Mouse (Mus musculus) CH12.LX (cell line): Measurements from ENCODE around the gene Defb22. TPM values are rescaled to one million over a fixed set of nuclear protein-coding genes. Genes with fewer than 3 reads are reported as not detected.

Source experiments
- DNase-seq: peaks from one replicate; pipeline ENCODE4 v3.0.0-alpha.2; 2013; ENCODE audit errors: extremely low read depth
- H3K27ac ChIP-seq: 2 replicates; pipeline ENCODE4 v1.5.1; 2012; ENCODE audit warnings: low read depth, mild to moderate bottlenecking, control low read depth, moderate library complexity; ENCODE audit not compliant: insufficient read depth
- H3K27me3 ChIP-seq: replicated peaks from 2 replicates; pipeline ENCODE3; 2012; ENCODE audit warnings: inconsistent platforms
- H3K36me3 ChIP-seq, 2 experiments: replicated peaks in 1 of 2; 2 replicates each; pipeline versions ENCODE3 to v1.6.1; 2012; ENCODE audit warnings: inconsistent platforms in 1 of 2, low read length in 1 of 2, mild to moderate bottlenecking in 1 of 2, mixed read lengths in 1 of 2, moderate library complexity in 1 of 2; ENCODE audit not compliant: control insufficient read depth in 1 of 2, insufficient read depth in 1 of 2
- H3K4me1 ChIP-seq, 2 experiments: 2 replicates each; pipeline ENCODE4 v1.6.1; 2012; ENCODE audit warnings: inconsistent platforms in 1 of 2, moderate library complexity in 1 of 2; ENCODE audit not compliant: insufficient read depth in 2 of 2, control insufficient read depth in 1 of 2
- H3K4me2 ChIP-seq: 2 replicates; pipeline ENCODE4 v1.6.1; 2012; ENCODE audit warnings: low read depth, mild to moderate bottlenecking, control low read depth; ENCODE audit not compliant: poor library complexity, insufficient read depth, severe bottlenecking
- H3K4me3 ChIP-seq, 3 experiments: fragments of 150-350 bp in 1 of 3; sonication (generic) in 1 of 3; replicated peaks in 1 of 3; 2 replicates each; pipeline versions ENCODE3 to v1.5.1; 2011 to 2012; ENCODE audit warnings: low read depth in 2 of 3, low read length in 2 of 3, mild to moderate bottlenecking in 2 of 3, moderate library complexity in 2 of 3, control low read depth in 1 of 3, improper control_type of control experiment in 1 of 3, inconsistent platforms in 1 of 3, mixed read lengths in 1 of 3; ENCODE audit not compliant: poor library complexity in 1 of 3
- H3K79me2 ChIP-seq: replicated peaks from 2 replicates; pipeline ENCODE4 v1.6.1; 2012; ENCODE audit warnings: mild to moderate bottlenecking, moderate library complexity; ENCODE audit not compliant: control insufficient read depth, poor library complexity, insufficient read depth, severe bottlenecking; ENCODE audit errors: extremely low read depth
- H3K9ac ChIP-seq: 2 replicates; pipeline ENCODE4 v1.6.1; 2012; ENCODE audit warnings: low read depth, mild to moderate bottlenecking, control low read depth, moderate library complexity; ENCODE audit not compliant: insufficient read depth
- H3K9me3 ChIP-seq: replicated peaks from 2 replicates; pipeline ENCODE3; 2012; ENCODE audit warnings: low read length, inconsistent platforms, mixed read lengths
- CTCF ChIP-seq, 2 experiments: IDR thresholded peaks in 1 of 2; conservative IDR thresholded peaks in 1 of 2; 2 replicates each; pipeline ENCODE4 v1.5.1; 2011 to 2012; ENCODE audit warnings: low read depth in 2 of 2, low read length in 2 of 2, improper control_type of control experiment in 1 of 2, inconsistent platforms in 1 of 2, mild to moderate bottlenecking in 1 of 2, moderate library complexity in 1 of 2
- ELF1 ChIP-seq: IDR thresholded peaks from 2 replicates; pipeline ENCODE4 v1.6.1; 2014; ENCODE audit warnings: low read depth, mild to moderate bottlenecking, inconsistent platforms, low read length, improper control_type of control experiment
- EP300 ChIP-seq: IDR thresholded peaks from 2 replicates; pipeline ENCODE4 v1.6.1; 2011; ENCODE audit warnings: low read length, improper control_type of control experiment
- HCFC1 ChIP-seq: IDR thresholded peaks from 2 replicates; pipeline ENCODE4 v1.6.1; 2012; ENCODE audit warnings: low read depth, mild to moderate bottlenecking, inconsistent platforms, low read length, improper control_type of control experiment
- IRF4 ChIP-seq: IDR thresholded peaks from 2 replicates; pipeline ENCODE4 v1.6.1; 2014; ENCODE audit warnings: low read depth, mild to moderate bottlenecking, inconsistent platforms, low read length, improper control_type of control experiment
- JUND ChIP-seq: conservative IDR thresholded peaks from 2 replicates; pipeline ENCODE4 v1.6.1; 2011; ENCODE audit warnings: low read depth, low read length, improper control_type of control experiment
- KAT2A ChIP-seq: IDR thresholded peaks from 2 replicates; pipeline ENCODE4 v1.6.1; 2012; ENCODE audit warnings: low read length, improper control_type of control experiment, inconsistent platforms; ENCODE audit not compliant: insufficient replicate concordance
- MAFK ChIP-seq: IDR thresholded peaks from 2 replicates; pipeline ENCODE4 v1.6.1; 2011; ENCODE audit warnings: low read length, improper control_type of control experiment; ENCODE audit not compliant: insufficient replicate concordance
- MAX ChIP-seq: IDR thresholded peaks from 2 replicates; pipeline ENCODE4 v1.6.1; 2011; ENCODE audit warnings: low read length, improper control_type of control experiment
- NELFE ChIP-seq: IDR thresholded peaks from 2 replicates; pipeline ENCODE4 v1.6.1; 2011; ENCODE audit warnings: low read depth, low read length, improper control_type of control experiment
- NRF1 ChIP-seq: IDR thresholded peaks from 2 replicates; pipeline ENCODE4 v1.6.1; 2014; ENCODE audit warnings: low read depth, mild to moderate bottlenecking, inconsistent platforms, low read length, improper control_type of control experiment, moderate library complexity
- POLR2A ChIP-seq: IDR thresholded peaks from 2 replicates; pipeline ENCODE4 v1.6.1; 2011; ENCODE audit warnings: low read depth, mild to moderate bottlenecking, improper control_type of control experiment, low read length
- SIN3A ChIP-seq: IDR thresholded peaks from 2 replicates; pipeline ENCODE4 v1.6.1; 2012; ENCODE audit warnings: low read length, improper control_type of control experiment, inconsistent platforms
- TCF12 ChIP-seq: IDR thresholded peaks from 2 replicates; pipeline ENCODE4 v1.6.1; 2014; ENCODE audit warnings: low read depth, mild to moderate bottlenecking, inconsistent platforms, low read length, improper control_type of control experiment
- UBTF ChIP-seq: IDR thresholded peaks from 2 replicates; pipeline ENCODE4 v1.6.1; 2012; ENCODE audit warnings: low read depth, mild to moderate bottlenecking, inconsistent platforms, low read length, improper control_type of control experiment, moderate library complexity
- USF1 ChIP-seq: IDR thresholded peaks from 2 replicates; pipeline ENCODE4 v1.6.1; 2014; ENCODE audit warnings: low read depth, mild to moderate bottlenecking, inconsistent platforms, low read length, improper control_type of control experiment
- USF2 ChIP-seq: conservative IDR thresholded peaks from 2 replicates; pipeline ENCODE4 v1.6.1; 2011; ENCODE audit warnings: low read depth, low read length, improper control_type of control experiment
- dilution Hi-C: fragments of 300-500 bp; cut with MboI; formaldehyde crosslinking; loops from 2 replicates; pipeline ENCODE4 v1.14.3; 2020; ENCODE audit warnings: low sequenced_read_pairs; ENCODE audit not compliant: extremely low pct_unique_long_range_greater_than_20kb, extremely low pct_ligation_motif_present
- in situ Hi-C: fragments of 300-500 bp; cut with MboI; formaldehyde crosslinking; loops from 3 replicates; pipeline ENCODE4 v1.14.3; 2019; ENCODE audit warnings: low sequenced_read_pairs, low pct_ligation_motif_present, low pct_unique_long_range_greater_than_20kb, mixed read lengths
- polyA plus RNA-seq: library from polyadenylated mRNA; unstranded; fragments of >175 nt; gene quantifications from 2 replicates; pipeline ENCODE4 v1.2.1, GENCODE M21; 2012; ENCODE audit warnings: low read depth; ENCODE audit not compliant: insufficient read length
- total RNA-seq, 2 experiments: library from RNA; depleted of rRNA; stranded (reverse); fragments of 300-350 nt in 1 of 2; fragments of >200 nt in 1 of 2; gene quantifications; 2 replicates each; pipeline ENCODE4 v1.2.3; 2012 to 2014

The Defb22 gene
- total and polyA plus RNA-seq, 3 experiments, result not detected

DNA sequence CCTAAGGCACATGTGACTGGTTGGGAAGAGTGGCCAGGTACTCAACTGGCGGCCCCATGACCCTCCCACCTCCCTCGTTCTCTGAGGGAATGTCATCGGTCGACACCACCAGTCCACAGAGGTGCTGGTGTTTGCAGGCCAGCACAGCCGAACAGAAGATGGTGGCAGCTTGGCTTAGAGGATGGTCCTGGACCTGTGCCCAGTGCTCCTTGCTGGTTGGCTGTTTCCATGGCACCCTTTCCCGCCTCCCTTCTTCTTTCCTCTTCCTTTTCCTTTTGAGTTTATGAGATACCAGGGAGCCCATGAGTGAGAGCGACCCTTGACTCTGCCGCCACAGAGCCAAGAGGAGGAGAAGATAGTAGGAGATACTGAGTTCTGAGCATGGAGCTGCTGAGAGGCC is 46.7 kb downstream of the Defb22 start:
- H3K4me3 ChIP-seq, result no peak overlapping the region
- no peak overlapping the region for H3K4me2 ChIP-seq
- H3K4me1 ChIP-seq, result no peaks in the 10 kb centered on the region
- in situ Hi-C loops (no loop called here), dilution Hi-C loops (no loop called here)
- no peak for TF ChIP-seq HCFC1
- no peak for TF ChIP-seq JUND
- TF ChIP-seq NRF1, result no peak
- no peak for TF ChIP-seq MAFK
- no peak for TF ChIP-seq USF1
- H3K79me2 ChIP-seq, result no peaks in the 10 kb centered on the region
- H3K27ac ChIP-seq, result no peak overlapping the region
- no peaks in the 10 kb centered on the region for H3K36me3 ChIP-seq
- H3K27me3 ChIP-seq, result peaks cover 87% of the 10 kb centered on the region
- no peak overlapping the region for H3K9ac ChIP-seq
- no peak for DNase-seq
- H3K9me3 ChIP-seq, result no peaks in the 10 kb centered on the region

DNA sequence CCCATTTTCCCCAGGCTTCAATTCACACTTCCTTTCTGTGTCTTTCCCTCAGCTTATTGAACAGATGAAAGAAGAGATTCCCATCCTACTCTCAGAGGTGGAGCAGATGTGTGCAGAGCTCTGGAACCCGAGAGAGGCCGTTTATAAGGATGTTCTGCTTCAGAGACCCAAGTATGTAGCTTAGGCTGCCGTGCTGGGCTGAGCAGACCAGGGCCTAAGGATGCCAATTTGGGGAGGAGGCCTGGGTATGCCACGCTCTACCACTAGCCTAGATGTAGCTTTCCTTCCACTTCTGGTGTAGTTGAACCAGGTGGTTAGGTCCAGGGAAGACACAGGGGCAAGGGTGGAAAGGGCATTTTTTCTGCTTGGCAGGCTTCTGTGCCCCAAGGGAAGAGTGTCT is 47.6 kb downstream of the Defb22 start:
- dilution Hi-C loops, result no loop called here
- no peak for DNase-seq

DNA sequence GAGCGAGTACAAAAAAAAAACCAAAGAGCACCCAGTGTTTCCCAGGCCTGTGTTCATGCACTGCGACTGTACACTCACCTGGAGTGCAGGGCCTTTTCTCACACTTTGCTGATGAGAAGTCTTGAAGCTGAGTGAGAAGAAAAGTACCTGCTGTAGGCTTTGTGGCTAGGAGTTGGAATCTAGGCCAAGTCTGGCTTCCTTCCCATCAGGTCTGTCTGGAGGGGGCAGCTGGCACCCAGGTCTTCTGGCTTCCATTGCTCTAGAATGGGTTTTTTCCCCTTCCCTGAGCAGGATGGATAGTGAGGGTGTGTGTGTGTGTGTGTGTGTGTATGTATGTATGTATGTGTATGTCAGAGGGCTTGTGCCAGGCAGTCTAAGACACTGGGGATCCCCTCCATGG is 50.1 kb downstream of the Defb22 start:
- Histone ChIP-seq H3K4me3 (no peak overlapping the region), H3K27ac (no peak overlapping the region), H3K4me2 (no peak overlapping the region), H3K9ac (no peak overlapping the region), H3K4me1 (peaks cover 2 to 3% of the 10 kb centered on the region in 2 experiments; a peak in 2 of 4 replicates), H3K36me3 (no peaks in the 10 kb centered on the region), H3K9me3 (no peaks in the 10 kb centered on the region)
- dilution Hi-C loops (no loop called here), in situ Hi-C loops (no loop called here)
- DNase-seq, result no peak
- no peak for TF ChIP-seq ELF1
- no peak for TF ChIP-seq MAX
- no peak for TF ChIP-seq USF2
- no peak for TF ChIP-seq KAT2A
- TF ChIP-seq SIN3A, result no peak
- no peak for TF ChIP-seq NELFE
- TF ChIP-seq, all 38 proteins: peak for 0
- Histone ChIP-seq H3K27me3 (peaks cover 81% of the 10 kb centered on the region), H3K79me2 (no peaks in the 10 kb centered on the region)

More for the DNA sequence above, 47.6 kb downstream of the Defb22 start:
- H3K27ac ChIP-seq, result no peak overlapping the region
- H3K79me2 ChIP-seq, result no peaks in the 10 kb centered on the region
- no peak overlapping the region for H3K4me2 ChIP-seq
- H3K4me1 ChIP-seq, result peaks cover 1 to 2% of the 10 kb centered on the region in 2 experiments; a peak in 2 of 4 replicates
- peaks cover 79% of the 10 kb centered on the region for H3K27me3 ChIP-seq
- no peaks in the 10 kb centered on the region for H3K9me3 ChIP-seq
- in situ Hi-C loops, result no loop called here
- no peak for TF ChIP-seq CTCF (conservative IDR thresholded peaks at IDR 0.05 in 1 of 2, IDR thresholded peaks at IDR 0.05 in 1 of 2; ENCODE audit: low read depth in 2 of 2, low read length in 2 of 2)
- TF ChIP-seq NRF1, result no peak
- no peak for TF ChIP-seq KAT2A
- no peak for TF ChIP-seq IRF4
- TF ChIP-seq MAX, result no peak
- no peak for TF ChIP-seq UBTF
- no peak for TF ChIP-seq EP300
- TF ChIP-seq POLR2A, result no peak
- TF ChIP-seq TCF12, result no peak
- no peak for TF ChIP-seq NELFE
- no peak overlapping the region for H3K4me3 ChIP-seq
- no peaks in the 10 kb centered on the region for H3K36me3 ChIP-seq
- H3K9ac ChIP-seq, result no peak overlapping the region
